Mouse (Mus musculus): Measurements from ENCODE around the gene Olfr686. TPM values are rescaled to one million over a fixed set of nuclear protein-coding genes. Genes with fewer than 3 reads are reported as not detected.

Olfr686 gene
- not detected for polyA plus RNA-seq (2014; fragmentation: Illumina TruSeq; extraction: RNeasy Lipid Tissue Mini Kit (QIAGEN cat#74804))

GRCm38 (mm10) chr7:105207385-105207784, at the start of gene Olfr686:
Gene Olfr686, minus strand, starts transcription at chr7:105207485.

GRCm38 (mm10) chr7:105185912-105186311, 21.4 kb downstream of the Olfr686 start, which contains the start of gene Olfr685:
Gene Olfr685, minus strand, starts transcription at chr7:105186012.

GRCm38 (mm10) chr7:105163553-105163952, 43.7 kb downstream of the Olfr686 start, which contains the start of gene Olfr684:
Gene Olfr684, minus strand, starts transcription at chr7:105163653.

Other genes starting within 250 kb of the Olfr686 start
- gene Olfr670, start 244.9 kb downstream of the Olfr686 start, polyA plus RNA-seq (2014; fragmentation: Illumina TruSeq; extraction: RNeasy Lipid Tissue Mini Kit (QIAGEN cat#74804)) = not detected
- not detected for gene Olfr671, start 228.4 kb downstream of the Olfr686 start, polyA plus RNA-seq (2014; fragmentation: Illumina TruSeq; extraction: RNeasy Lipid Tissue Mini Kit (QIAGEN cat#74804))
- not detected for gene Olfr672, start 205.5 kb downstream of the Olfr686 start, polyA plus RNA-seq (2014; fragmentation: Illumina TruSeq; extraction: RNeasy Lipid Tissue Mini Kit (QIAGEN cat#74804))
- gene Olfr675, start 179.0 kb downstream of the Olfr686 start, polyA plus RNA-seq (2014; fragmentation: Illumina TruSeq; extraction: RNeasy Lipid Tissue Mini Kit (QIAGEN cat#74804)) = not detected
- not detected for gene Olfr676, start 174.8 kb downstream of the Olfr686 start, polyA plus RNA-seq (2014; fragmentation: Illumina TruSeq; extraction: RNeasy Lipid Tissue Mini Kit (QIAGEN cat#74804))
- not detected for gene Olfr677, start 156.1 kb downstream of the Olfr686 start, polyA plus RNA-seq (2014; fragmentation: Illumina TruSeq; extraction: RNeasy Lipid Tissue Mini Kit (QIAGEN cat#74804))
- not detected for gene Olfr678, start 143.0 kb downstream of the Olfr686 start, polyA plus RNA-seq (2014; fragmentation: Illumina TruSeq; extraction: RNeasy Lipid Tissue Mini Kit (QIAGEN cat#74804))
- gene Olfr679, start 126.3 kb downstream of the Olfr686 start, polyA plus RNA-seq (2014; fragmentation: Illumina TruSeq; extraction: RNeasy Lipid Tissue Mini Kit (QIAGEN cat#74804)) = not detected
- gene Olfr680-ps1, start 114.7 kb downstream of the Olfr686 start, polyA plus RNA-seq (2014; fragmentation: Illumina TruSeq; extraction: RNeasy Lipid Tissue Mini Kit (QIAGEN cat#74804)) = not detected
- not detected for gene Olfr681, start 90.6 kb downstream of the Olfr686 start, polyA plus RNA-seq (2014; fragmentation: Illumina TruSeq; extraction: RNeasy Lipid Tissue Mini Kit (QIAGEN cat#74804))
- gene Olfr683, start 60.5 kb downstream of the Olfr686 start, polyA plus RNA-seq (2014; fragmentation: Illumina TruSeq; extraction: RNeasy Lipid Tissue Mini Kit (QIAGEN cat#74804)) = not detected
- gene Olfr684, start 43.8 kb downstream of the Olfr686 start, polyA plus RNA-seq (2014; fragmentation: Illumina TruSeq; extraction: RNeasy Lipid Tissue Mini Kit (QIAGEN cat#74804)) = not detected
- not detected for gene Olfr685, start 21.5 kb downstream of the Olfr686 start, polyA plus RNA-seq (2014; fragmentation: Illumina TruSeq; extraction: RNeasy Lipid Tissue Mini Kit (QIAGEN cat#74804))
- not detected for gene Olfr688, start 80.6 kb upstream of the Olfr686 start, polyA plus RNA-seq (2014; fragmentation: Illumina TruSeq; extraction: RNeasy Lipid Tissue Mini Kit (QIAGEN cat#74804))
- not detected for gene Olfr689, start 103.7 kb upstream of the Olfr686 start, polyA plus RNA-seq (2014; fragmentation: Illumina TruSeq; extraction: RNeasy Lipid Tissue Mini Kit (QIAGEN cat#74804))
- gene Olfr690, start 126.6 kb upstream of the Olfr686 start, polyA plus RNA-seq (2014; fragmentation: Illumina TruSeq; extraction: RNeasy Lipid Tissue Mini Kit (QIAGEN cat#74804)) = not detected
- not detected for gene Olfr691, start 134.8 kb upstream of the Olfr686 start, polyA plus RNA-seq (2014; fragmentation: Illumina TruSeq; extraction: RNeasy Lipid Tissue Mini Kit (QIAGEN cat#74804))
- gene Olfr692, start 160.7 kb upstream of the Olfr686 start, polyA plus RNA-seq (2014; fragmentation: Illumina TruSeq; extraction: RNeasy Lipid Tissue Mini Kit (QIAGEN cat#74804)) = not detected
- gene Gm5901, start 167.6 kb upstream of the Olfr686 start, polyA plus RNA-seq (2014; fragmentation: Illumina TruSeq; extraction: RNeasy Lipid Tissue Mini Kit (QIAGEN cat#74804)) = not detected
- gene Fam160a2, start 192.6 kb upstream of the Olfr686 start, polyA plus RNA-seq (2014; fragmentation: Illumina TruSeq; extraction: RNeasy Lipid Tissue Mini Kit (QIAGEN cat#74804)) = 20.0 TPM
- not detected for gene Cnga4, start 197.1 kb upstream of the Olfr686 start, polyA plus RNA-seq (2014; fragmentation: Illumina TruSeq; extraction: RNeasy Lipid Tissue Mini Kit (QIAGEN cat#74804))
- gene Cckbr, start 218.2 kb upstream of the Olfr686 start, polyA plus RNA-seq (2014; fragmentation: Illumina TruSeq; extraction: RNeasy Lipid Tissue Mini Kit (QIAGEN cat#74804)) = 0.29 TPM

Measured in ovary, adult 10 weeks (tissue).